Mouse (Mus musculus) thymus, adult 2 months (tissue): Measurements from ENCODE around the gene Mindy1.

Source experiments
- CTCF ChIP-seq: fragments of 200-500 bp; IDR thresholded peaks from 2 replicates; pipeline ENCODE4 v1.5.1; 2012; ENCODE audit warnings: mild to moderate bottlenecking, control low read depth, low read length, moderate library complexity, borderline replicate concordance; ENCODE audit not compliant: control insufficient read depth, poor library complexity, insufficient read depth; ENCODE audit errors: extremely low read depth
- POLR2A ChIP-seq: fragments of 200-500 bp; IDR thresholded peaks from 2 replicates; pipeline ENCODE4 v1.6.1; 2012; ENCODE audit warnings: mild to moderate bottlenecking, low read length, control low read depth, moderate library complexity; ENCODE audit not compliant: control insufficient read depth, poor library complexity, insufficient read depth; ENCODE audit errors: extremely low read depth

DNA sequence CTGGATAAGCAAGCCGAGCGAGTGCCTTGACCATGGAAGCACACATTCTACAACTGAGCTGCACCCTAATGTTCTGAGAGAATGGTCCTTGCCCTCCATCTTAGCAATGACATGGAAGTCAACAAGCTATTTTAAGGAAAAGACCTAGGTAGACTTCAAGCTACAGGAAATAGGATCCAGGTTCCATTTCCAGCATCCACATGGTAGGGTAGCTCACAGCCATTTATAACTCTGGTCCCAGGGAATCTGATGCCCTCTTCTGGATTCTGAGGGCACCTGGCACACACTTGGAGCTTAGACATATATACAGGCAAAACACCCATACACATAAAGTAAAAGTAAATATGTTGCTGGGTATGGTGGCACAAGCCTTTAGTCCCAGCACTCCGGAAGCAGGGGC, 15.1 kb upstream of the Mindy1 start:
- TF ChIP-seq POLR2A: no peak
- no peak for TF ChIP-seq CTCF
